Mouse (Mus musculus) granulocyte monocyte progenitor cell, adult 5-6 weeks (primary cell): ENCODE measurements around the gene Zfp64. TPM values are rescaled to one million over a fixed set of nuclear protein-coding genes. Genes with fewer than 3 reads are reported as not detected.

Source experiments
- ATAC-seq: replicated peaks from 2 replicates; pipeline ENCODE4 v1.8.0; 2016; ENCODE audit warnings: mild to moderate bottlenecking, moderate TSS enrichment, inconsistent platforms; ENCODE audit not compliant: poor library complexity, severe bottlenecking
- total RNA-seq, 2 experiments: library from RNA; stranded (forward) in 1 of 2; stranded (reverse) in 1 of 2; fragments of 200-712, 200-1000 nt in 1 of 2; fragments of >200 nt in 1 of 2; fragmentation: Nextera tagmentation in 1 of 2; gene quantifications; 2 replicates each; pipeline ENCODE4 v1.2.3; 2014 to 2017

Gene Zfp64
- total RNA-seq, 2 experiments from 2014 or later = 15.3 to 31.8 TPM

DNA sequence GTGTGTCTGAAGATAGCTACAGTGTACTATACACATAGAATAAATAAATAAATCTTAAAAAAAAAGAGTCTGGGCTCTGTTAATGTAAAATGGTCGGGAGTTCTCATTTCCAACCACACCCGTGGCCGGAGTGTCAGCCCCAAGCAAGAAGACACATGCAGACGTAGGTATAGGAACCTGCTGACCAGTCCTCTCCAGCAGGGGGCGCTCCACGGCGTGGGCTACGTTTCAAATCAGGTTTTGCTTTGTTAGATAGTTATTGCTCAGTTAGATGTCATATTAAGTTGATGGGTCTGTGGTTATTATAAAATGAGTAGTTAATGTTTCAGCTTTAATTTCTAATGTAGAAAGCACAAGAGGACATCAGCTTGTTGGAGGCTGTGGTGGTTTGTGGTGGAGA is 52.8 kb downstream of the Zfp64 start:
- ATAC-seq = peak; percentile 61

DNA sequence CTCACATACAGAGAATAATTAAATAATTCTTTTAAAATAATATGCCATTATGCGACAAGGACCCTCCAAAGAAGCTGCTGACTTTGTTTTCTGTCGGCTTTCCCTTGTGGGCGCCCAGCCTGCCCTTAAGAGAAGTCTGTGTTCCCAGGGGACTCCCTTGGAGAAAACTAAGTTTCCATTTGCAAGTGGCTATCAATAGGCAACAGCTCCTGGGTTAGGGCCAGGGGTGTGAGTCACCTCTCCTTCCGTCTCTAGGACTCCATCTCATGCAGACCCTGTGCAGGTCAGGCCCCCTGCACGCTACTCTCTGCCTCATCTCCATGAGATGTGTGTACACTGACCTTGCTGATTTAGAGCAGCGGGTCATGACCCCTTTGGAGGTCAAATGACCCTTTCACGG is 57.5 kb downstream of the Zfp64 start:
- no peak for ATAC-seq

DNA sequence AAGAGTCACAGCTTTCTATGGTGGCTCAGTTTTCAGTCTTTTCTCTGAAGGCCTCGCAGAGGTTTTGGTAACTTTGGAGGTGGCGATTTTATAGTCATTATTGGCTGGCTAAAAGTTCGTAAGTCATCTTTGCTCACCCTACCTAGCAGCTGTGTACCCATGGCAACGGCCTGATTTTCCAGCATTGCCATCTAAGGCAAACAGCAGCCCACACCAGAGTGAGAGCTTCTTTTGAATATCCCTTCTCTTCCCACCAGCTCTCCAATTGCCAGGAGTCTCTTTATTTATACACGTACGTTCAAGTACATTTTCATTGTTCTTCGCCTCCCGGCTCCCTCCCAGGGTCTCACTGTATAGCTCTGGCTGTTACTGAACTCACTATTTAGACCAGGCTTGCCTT is 59.9 kb downstream of the Zfp64 start:
- no peak for ATAC-seq

DNA sequence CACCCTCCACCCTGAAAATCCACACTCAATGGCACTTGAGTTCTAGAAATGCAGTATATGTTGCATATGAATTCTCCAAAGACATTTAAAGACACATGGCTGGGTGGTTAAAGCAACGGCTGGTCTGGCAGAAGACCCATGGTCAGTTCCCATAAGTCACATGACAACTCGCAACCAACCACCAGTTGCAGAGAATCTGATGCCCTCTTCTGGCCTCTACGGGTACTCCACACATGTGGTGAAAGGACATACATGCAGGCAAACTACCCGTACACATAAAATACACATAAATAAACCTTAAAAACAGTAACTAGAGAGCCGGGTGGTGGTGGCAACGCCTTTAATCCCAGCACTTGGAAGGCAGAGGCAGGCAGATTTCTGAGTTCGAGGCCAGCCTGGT is 60.6 kb downstream of the Zfp64 start:
- no peak for ATAC-seq

DNA sequence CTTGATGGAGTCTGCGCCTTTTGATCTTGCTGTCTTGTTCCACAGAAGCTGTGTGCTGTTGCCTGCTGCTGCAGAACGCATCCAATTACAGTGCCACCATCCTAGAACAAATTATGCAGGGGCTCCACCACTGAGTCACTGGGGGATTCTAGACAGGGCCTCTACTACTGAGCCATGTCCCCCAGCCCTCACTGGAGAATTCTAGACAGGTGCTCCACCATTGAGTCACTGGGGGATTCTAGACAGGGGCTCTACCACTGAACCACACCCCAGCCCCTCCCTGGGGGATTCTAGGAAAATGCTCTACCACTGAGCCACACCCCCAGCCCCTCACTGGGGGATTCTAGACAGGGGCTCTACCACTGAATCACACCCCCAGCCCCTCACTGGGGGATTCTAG is 63.3 kb downstream of the Zfp64 start:
- no peak for ATAC-seq

DNA sequence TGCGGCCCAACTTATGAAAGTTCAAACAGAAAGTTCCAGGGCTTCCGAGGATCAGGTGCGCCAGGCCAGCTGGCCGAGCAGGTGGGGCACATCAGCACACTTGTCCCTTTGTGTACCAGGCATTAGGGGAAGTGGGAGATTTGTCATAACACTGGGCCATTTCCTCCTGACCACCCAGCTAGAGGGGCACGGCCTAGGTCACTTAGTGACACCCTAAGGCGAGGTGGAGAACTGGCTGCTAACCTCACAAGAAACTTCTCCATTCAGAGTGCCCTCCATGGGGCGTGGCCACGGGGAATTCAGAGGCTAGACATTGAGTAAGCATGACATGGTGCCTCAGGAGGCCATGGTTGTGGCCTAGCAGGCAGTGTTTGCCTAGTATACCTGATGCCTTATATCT is 70.7 kb downstream of the Zfp64 start:
- ATAC-seq = peak; percentile 94

DNA sequence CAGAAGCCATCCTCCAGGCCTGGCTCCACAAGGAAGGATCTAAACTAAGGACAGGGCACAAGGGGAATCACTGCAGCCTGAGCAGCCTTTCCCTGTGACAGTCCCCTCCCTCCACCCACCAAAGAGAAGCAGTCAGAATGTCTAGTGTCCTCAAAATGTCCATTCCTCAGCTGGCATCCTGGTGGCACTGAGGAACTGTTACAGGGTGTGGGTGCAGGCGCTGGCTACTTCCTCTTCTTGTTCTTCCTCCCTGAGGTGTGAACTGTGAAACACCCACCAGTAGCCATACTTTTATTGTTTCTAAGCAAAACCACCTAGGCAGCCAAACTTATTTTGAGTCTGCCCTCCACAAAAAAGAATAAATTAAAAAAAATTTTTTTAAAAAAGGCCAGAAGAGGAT is 72.4 kb downstream of the Zfp64 start:
- peak; percentile 65 for ATAC-seq

DNA sequence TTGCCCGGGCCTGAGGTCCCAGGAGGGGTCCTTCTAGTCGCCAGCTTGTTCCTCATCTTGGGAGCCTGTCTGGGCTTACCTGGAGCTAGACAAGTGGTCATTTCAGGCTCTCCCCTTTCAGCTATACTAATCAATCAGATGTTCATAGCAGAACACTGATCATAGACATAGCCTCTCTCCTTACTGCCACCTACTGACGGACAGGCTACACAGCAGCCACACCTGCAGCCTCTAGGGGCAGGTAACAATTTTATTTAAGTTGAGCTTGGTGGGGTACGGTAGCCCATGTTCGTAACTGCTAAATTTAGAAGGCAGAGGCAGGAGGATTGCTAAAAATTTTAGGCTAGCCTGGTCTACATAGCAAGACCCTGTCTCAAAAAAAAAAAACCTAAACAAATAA is 73.5 kb downstream of the Zfp64 start:
- ATAC-seq = 0 out of 2 replicates have a peak, but pooled peaks have one; percentile 23

DNA sequence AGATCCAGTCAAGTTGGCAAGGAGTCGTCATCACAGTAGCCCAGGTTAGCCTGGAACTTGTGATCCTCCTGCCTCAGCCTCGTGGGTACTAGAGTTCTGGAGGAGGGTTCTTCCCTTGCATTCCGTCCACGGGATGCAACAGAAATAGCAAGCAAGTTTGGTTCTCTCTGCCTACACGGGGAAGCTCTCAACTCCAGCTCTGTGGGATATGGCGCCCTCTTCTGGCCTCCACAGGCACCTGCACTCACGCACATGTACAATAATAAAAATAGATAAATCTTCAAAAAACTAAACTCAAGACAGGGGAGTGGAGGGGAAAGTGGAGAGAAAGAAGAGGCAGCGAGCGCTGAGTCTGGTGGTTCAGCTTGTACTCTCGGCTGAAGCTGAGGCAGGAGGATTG is 75.8 kb downstream of the Zfp64 start:
- ATAC-seq = no peak

DNA sequence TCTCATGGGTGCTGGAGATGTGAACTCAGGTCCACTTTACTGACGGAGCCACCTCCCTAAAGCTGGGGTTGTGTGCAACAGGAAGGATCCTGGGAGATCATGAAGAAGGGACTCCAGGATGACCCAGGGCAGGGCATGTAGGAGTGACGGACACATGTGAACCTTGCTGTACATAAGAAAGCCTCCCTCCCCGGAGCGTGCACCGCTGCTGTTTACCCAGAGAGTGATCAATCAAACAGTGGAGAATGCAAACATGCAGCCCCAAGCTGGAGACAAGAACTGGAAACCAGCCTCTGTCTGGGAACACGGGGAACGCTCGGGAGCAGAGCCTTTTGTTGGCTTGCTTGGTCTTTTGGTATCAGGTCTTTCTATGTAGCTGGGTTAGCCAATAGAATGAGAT is 76.7 kb downstream of the Zfp64 start:
- no peak for ATAC-seq

DNA sequence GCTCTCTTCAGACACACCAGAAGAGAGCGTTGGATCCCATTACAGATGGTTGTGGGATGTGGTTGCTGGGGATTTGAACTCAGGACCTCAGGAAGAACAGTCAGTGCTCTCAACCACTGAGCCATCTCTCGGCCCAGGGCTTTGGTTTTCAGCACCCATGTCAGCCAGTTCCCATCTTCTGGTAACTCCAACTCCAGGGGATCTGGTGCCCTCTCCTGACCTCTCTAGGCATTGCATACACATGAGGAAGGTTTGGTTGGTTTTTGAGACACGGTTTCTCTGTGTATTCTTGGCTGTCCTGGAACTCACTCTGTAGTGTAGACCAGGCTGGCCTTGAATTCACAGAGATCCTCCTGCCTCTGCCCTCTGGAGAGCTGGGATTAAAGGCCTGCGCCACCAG is 77.2 kb downstream of the Zfp64 start:
- ATAC-seq = no peak; the same call in 1 of the 2 replicates

DNA sequence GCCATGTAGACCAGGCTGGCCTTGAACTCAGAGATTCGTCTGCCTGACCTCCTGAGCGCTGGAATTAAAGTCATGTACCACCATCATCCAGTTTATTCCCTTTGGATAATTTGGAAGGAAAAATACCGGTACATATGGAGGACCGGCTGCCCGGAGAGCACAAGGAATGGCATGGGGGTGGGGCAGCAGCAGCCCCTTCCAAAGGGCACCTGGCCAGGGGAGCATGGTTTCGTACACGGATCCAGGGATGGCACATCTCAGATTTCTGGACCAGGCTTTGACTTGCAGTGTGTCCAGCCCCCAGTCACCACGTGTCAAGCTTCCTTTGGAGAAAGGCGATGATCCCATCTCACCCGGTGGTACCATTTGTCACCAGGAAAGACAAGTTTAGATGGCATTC is 78.8 kb downstream of the Zfp64 start:
- no peak for ATAC-seq

DNA sequence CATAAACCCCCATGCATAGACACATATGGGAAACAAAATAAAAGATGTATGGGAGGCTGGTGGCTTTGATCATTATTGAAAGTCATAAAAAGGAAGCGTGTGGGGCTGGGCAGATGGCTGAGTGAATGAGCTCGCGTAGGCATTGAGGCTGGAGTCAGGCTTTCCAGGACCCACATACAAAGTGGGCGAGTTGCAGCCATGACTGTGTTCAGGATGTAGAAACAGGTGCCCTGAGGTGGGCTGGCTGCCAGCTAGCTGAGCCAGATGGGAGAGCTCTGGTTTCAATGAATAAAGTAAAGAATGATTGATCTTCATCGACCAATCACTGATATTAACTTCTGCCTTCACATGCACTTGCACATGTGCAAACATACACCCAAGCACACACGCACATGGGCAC is 80.9 kb downstream of the Zfp64 start:
- ATAC-seq = no peak

DNA sequence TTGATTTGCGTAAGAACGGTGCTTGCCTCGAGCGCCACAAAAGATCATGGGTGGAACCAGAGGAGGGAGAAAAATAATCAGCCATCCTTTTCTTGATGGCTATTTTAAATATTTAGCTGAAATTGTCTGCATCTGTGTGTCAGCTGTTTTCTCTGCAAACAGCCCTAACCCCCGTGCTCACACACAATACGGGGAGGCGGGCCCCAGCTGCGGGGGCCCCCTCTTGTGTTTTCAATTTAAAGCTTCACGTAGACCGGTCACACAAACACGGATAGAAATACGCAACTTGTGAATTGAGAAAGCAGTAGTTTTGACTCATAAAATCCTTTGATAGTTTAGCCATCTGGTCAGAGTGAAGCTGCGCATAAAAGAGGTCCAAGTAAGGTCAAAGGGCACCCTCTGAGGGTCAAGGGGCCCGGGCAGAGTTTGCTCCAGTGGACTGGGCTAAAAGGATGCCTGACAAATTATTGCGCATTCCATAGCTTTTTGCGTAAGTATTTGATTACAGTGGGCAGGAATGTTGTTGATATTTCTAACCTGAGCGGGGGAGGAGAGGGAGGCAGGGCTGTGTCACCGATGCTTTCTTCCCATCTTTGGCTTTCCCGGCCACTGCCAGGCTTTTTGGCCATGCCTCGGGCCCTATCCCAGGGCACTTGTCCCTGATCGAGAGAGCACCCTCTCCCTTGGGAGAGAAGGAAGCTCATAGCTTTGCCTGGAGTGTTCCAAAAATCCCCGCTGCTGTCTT is 83.4 kb downstream of the Zfp64 start:
- ATAC-seq = no peak

DNA sequence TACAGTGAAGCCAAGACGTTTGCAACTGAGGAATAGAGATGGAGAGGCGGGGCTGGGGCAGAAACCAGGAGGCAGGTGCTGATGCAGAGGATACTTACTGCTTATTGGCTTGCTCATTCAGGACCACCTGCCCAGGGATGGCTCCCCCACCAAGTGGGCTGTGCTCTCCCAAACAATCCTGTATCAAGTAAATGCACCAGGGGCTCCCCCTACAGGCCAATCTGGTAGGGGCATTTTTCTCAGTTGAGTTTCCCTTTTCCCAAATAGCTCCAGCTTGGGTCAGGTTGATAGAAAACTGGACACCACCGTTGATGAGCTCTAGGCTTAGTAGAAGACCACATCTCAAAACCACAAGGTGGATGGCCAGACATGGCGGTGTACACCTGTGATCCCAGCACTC is 84.9 kb downstream of the Zfp64 start:
- no peak for ATAC-seq

DNA sequence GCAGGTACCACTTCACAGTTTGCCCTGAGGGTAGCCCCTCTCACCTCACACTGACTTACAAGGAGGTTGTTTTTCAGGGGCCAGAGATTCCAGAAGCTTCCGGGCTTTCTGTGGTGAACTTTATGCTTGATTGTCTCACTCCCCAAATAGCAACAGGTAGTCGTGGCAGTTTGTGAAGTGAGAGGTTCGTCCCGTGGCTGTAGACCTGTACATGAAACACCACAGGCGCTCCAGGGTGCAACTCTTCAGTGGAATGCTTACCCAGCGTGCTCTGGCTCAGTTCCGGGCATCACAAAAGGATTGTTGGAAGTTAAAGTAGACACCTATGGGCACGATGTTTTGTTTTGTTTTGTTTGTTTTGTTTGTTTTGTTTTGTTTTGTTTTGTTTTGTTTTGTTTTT is 88.4 kb downstream of the Zfp64 start:
- ATAC-seq = no peak

DNA sequence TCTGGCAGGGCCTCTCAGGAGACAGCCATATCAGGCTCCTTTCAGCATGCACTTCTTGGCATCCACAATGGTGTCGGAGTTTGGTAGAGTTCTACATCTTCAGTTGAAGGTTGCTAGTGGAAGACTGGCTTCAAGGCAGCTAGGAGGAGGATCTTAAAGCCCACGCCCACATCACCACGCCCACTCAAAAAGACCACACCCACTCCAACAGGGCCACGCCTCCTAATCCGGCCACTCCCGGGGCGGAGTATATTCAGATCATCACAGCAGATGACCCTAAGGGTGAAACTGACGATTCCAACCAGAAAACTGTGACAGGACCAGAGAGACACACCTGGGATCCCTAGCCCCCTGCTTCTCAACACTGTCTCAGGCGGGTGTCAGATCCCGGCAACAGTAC is 89.0 kb downstream of the Zfp64 start:
- ATAC-seq = no peak

DNA sequence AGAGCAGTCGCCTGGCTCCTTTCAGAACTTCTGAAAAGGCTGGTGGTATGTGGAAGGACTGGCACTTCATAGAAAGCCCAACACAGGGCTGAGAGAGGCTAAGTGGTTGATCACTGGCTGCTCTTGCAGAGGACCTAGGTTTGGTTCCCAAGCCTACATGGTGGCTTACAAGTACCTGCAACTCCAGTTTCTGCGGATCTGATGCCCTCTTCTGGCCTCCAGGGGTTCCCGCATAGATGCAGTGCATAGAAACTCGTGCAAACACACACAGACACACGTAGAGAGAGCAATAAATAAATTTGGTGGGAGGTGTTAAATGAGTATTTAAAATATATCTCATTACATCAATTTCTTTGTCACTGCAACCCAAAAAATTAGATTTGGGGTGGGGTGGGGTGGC is 90.5 kb downstream of the Zfp64 start:
- no peak for ATAC-seq

DNA sequence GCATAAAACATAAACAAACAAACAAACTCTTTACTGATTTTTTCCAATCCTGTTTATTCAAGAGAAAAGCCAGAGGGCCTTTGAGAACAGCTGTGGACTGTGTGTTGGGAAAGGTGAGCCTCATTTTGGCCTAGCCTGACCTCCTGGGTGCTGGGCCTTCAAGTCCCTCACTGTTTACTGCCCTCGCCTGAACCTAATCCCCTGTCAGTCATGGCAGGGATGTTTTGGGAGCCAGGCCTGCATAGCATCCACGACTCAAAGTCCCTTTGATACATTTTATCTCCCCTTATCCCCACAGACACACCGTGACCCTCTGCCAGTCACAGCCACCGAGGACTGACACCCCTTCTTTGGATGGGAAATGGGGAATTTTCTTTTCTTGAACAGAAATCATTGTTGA is 92.7 kb downstream of the Zfp64 start:
- no peak for ATAC-seq

DNA sequence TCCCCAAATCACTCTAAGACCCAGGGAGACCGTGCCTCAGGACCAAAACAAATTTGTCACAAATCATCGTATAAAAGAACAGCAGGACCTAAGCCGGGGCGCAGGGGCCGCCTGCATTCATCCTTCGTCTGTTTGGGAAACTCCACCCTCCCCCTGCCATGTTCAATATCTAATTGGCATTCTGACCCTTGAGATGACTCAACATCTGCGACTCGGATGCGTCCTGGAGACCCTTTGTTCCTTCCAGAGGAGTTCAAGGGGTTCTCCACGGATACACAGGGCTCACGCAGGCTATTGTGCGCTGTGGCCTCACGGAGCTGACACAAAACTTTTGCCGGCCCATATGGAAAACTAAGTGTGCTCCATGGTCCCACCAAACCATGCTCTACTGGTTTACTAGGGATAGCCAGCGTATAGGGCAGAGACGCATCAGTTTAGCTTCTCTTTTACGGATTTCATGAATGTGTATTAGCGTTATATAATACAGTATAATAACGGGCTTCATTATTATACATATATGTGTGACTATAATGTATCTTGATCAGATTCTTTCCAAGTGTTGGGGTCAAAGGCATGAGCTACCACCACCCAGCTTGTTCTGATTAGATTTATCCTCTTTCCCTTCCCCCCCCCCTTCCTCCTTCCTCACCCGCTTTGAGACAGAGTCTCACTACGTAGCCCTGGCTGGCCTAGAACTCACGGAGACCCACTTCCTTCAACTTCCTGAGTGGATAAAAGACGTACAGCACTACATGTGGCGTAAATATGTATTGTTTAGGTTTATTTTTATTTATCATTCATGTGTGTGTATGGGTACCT is 94.3 kb downstream of the Zfp64 start:
- no peak for ATAC-seq

DNA sequence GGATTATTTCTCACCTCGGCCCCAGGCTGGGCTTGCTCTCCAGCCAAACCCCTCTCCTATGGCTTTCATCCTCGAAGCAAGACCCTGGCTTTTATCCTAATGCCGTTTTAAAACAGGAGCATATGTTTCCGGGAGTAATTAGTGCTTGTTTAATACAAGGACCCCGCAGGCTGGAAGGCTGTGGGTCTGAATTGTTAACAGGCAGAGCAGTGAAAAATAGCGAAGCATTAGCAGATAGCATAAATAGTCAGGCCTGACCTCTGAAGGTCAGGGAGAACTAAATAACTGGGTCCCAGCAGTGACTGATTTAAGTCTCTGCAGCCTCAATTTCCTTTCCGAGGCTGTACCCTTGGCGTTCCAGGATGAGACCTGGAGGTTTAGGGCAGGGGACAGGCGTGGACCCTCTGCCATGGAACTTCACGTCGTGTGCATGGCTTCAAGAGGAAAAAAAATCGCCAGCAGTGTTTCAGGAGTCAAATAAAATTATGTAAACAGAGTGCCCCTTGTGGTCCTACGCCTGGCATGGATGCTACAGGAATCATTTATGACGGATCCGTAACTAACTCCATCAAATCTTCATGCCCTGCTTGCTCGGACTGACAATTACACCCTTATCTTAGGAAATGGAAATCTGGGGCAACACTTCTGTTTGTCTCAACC is 95.2 kb downstream of the Zfp64 start:
- ATAC-seq = no peak
